Comparison of ENCODE assay signal across 7 mouse cellular contexts in the genomic region with DNA sequence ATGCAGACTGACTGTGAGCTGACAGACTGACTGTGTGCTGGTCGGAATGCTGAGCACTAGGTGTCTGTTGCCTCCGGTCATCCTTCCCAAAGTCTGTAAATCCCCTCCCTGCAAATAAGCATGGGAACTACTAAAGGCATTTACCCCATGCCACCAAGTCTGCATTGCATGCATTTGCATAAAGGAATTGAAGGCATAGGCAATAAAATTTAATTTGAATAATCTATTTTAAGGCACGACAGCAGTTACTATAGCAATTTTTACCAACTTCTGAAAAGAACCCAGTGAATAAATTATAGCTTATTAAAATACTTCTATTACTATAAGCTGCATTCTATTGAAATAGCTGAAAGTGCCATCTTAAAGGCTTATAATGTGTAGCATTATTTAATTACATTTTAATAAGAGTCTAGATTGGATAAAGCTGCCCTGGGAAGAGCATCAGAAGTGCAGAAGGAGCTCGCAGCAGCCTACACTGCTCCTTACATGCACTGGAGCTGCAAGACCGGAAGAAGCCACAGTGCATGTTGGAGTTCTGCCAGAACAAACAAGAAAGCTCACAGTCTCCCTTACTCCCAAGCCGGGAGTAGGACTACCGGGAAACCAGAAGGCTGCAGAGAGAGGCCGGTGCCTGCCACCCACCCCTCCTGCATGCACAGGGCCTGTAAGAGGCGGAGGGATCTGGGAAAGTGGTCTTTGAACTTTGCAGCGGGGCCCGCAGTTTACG. TPM values are rescaled to one million over a fixed set of nuclear protein-coding genes. Genes with fewer than 3 reads are reported as not detected.
DNase-seq lines count a peak whose midpoint lies in the region; ATAC-seq lines count a peak whose summit lies in the region.

No protein-coding gene starts in this region.

- 39% methylated on average over 12 of the region's 12 CpGs for WGBS in hindbrain, embryonic 16.5 days
- 63% methylated on average over 12 of the region's 12 CpGs for WGBS in liver, embryonic 11.5 days

- H3K9ac ChIP-seq in hindbrain, embryonic 16.5 days (ENCODE audit: low read depth, low read length) = no peak overlapping the region; the same call in 1 of the 2 replicates
- no peak overlapping the region for H3K9ac ChIP-seq in liver, embryonic 11.5 days (ENCODE audit: low read depth, low read length)

- peak; percentile 10 for DNase-seq in retina, postnatal 1 day
- no peak for DNase-seq in retina, embryonic 14.5 days (ENCODE audit: low spot score)
- DNase-seq in liver, embryonic 11.5 days (ENCODE audit: low spot score) = no peak
- DNase-seq in testis, postnatal 10 days (ENCODE audit: low spot score) = peak; percentile 50
- no peak for DNase-seq in right cerebral cortex, postnatal 25 days
- no peak for DNase-seq in thymus, postnatal 10 days (ENCODE audit: low spot score in 2 of 2)

- no peaks in the 10 kb centered on the region for H3K27me3 ChIP-seq in hindbrain, embryonic 16.5 days (replicated peaks; ENCODE audit: control insufficient read depth, insufficient read depth, low read length)
- H3K27me3 ChIP-seq in liver, embryonic 11.5 days (replicated peaks; ENCODE audit: control insufficient read depth, insufficient read depth, low read length) = no peaks in the 10 kb centered on the region

- H3K4me3 ChIP-seq in hindbrain, embryonic 16.5 days (ENCODE audit: low read length) = no peak overlapping the region
- H3K4me3 ChIP-seq in liver, embryonic 11.5 days (ENCODE audit: low read depth, low read length) = no peak overlapping the region

- H3K9me3 ChIP-seq in hindbrain, embryonic 16.5 days (ENCODE audit: control insufficient read depth, low read length) = no peaks in the 10 kb centered on the region
- no peaks in the 10 kb centered on the region for H3K9me3 ChIP-seq in liver, embryonic 11.5 days (ENCODE audit: control insufficient read depth, low read length)

- H3K4me2 ChIP-seq in hindbrain, embryonic 16.5 days (ENCODE audit: low read length) = peak overlapping the region; percentile 32
- no peak overlapping the region for H3K4me2 ChIP-seq in liver, embryonic 11.5 days

- peak; percentile 74 for ATAC-seq in hindbrain, embryonic 16.5 days
- peak; percentile 69 for ATAC-seq in liver, embryonic 11.5 days (replicated peaks; ENCODE audit: low FRiP score)

- H3K27ac ChIP-seq in hindbrain, embryonic 16.5 days (ENCODE audit: low read depth, low read length) = no peak overlapping the region
- H3K27ac ChIP-seq in liver, embryonic 11.5 days (ENCODE audit: low read depth, low read length) = peak overlapping the region; percentile 19; the same call in 1 of the 2 replicates

- peaks cover 3% of the 10 kb centered on the region for H3K4me1 ChIP-seq in hindbrain, embryonic 16.5 days (ENCODE audit: control insufficient read depth, insufficient read depth, low read depth, low read length)
- peaks cover 4% of the 10 kb centered on the region; the same call in 1 of the 2 replicates for H3K4me1 ChIP-seq in liver, embryonic 11.5 days (replicated peaks; ENCODE audit: control insufficient read depth, insufficient read depth, low read length)

- no peaks in the 10 kb centered on the region for H3K36me3 ChIP-seq in hindbrain, embryonic 16.5 days (ENCODE audit: control insufficient read depth, insufficient read depth, low read length)
- H3K36me3 ChIP-seq in liver, embryonic 11.5 days (ENCODE audit: control insufficient read depth, insufficient read depth, low read length) = no peaks in the 10 kb centered on the region

RNA-seq across cellular contexts. Expression of a gene that starts 58.3 kb away (rescaled TPM):
- polyA plus RNA-seq in hindbrain, embryonic 16.5 days (2015; fragmentation: Nextera tagmentation; extraction: Ambion mirVana) = 0.13 and 2.4 TPM in 2 replicates
- polyA plus RNA-seq in liver, embryonic 11.5 days (2014; fragmentation: Nextera tagmentation; extraction: Ambion mirVana) = 0.70 TPM in 1 of 2 replicates, not detected in the other

Comparison
In these comparisons a context has a peak if more than half of its experiments do, and no peak if none do; other contexts are left out.
1. DNase-seq: peak in retina, postnatal 1 day (single experiment) and testis, postnatal 10 days (single experiment); none in retina, embryonic 14.5 days (single experiment), liver, embryonic 11.5 days (single experiment), right cerebral cortex, postnatal 25 days (single experiment) and thymus, postnatal 10 days (0 of 2).